Mouse (Mus musculus) gastrocnemius, adult 2 months (tissue): ENCODE data around the gene Pla2g6. TPM values are rescaled to one million over a fixed set of nuclear protein-coding genes. Genes with fewer than 3 reads are reported as not detected.
A peak's percentile ranks its signal among the peaks of the same experiment; 100 is the strongest.

ENCODE experiments used
- DNase-seq: peaks from one replicate; pipeline ENCODE4 v3.0.0; 2022
- H3K27ac ChIP-seq: fragments of 200-600 bp; 2 replicates; pipeline ENCODE4 v1.8.1; 2022; ENCODE audit warnings: mild to moderate bottlenecking
- H3K4me3 ChIP-seq: fragments of 200-600 bp; 2 replicates; pipeline ENCODE4 v1.8.1; 2022; ENCODE audit warnings: mild to moderate bottlenecking, moderate library complexity
- CTCF ChIP-seq: fragments of 200-600 bp; IDR thresholded peaks from 2 replicates; pipeline ENCODE4 v1.8.1; 2022; ENCODE audit warnings: antibody characterized with exemption, mild to moderate bottlenecking, moderate library complexity
- intact Hi-C: fragments of 180-260 bp; cut with DNase I; formaldehyde crosslinking; loops from one replicate; pipeline ENCODE4 v1.15.1; 2025
- long read RNA-seq, 2 experiments: library from polyadenylated mRNA; stranded (forward); transcript quantifications; one replicate each; pipeline ENCODE4 v2.0.0; 2021
- total RNA-seq, 2 experiments: library from RNA; stranded (reverse); gene quantifications; 2 replicates each; pipeline ENCODE4 v1.2.3; 2021

Gene Pla2g6
- 10 to 100 TPM; 19.4 to 20.1 TPM for total RNA-seq
- long read RNA-seq, experiment 1, transcript Pla2g6-203 (17 exons, 2,943 nt) = major isoform, 8 of 41 reads
- long read RNA-seq, experiment 1, transcript Pla2g6-206 (17 exons, 3,018 nt) = minor isoform, 6 of 41 reads
- long read RNA-seq, experiment 1, partial matches to known transcripts = 3 of 41 reads
- long read RNA-seq, experiment 1, other reads (novel, unspliced or antisense) = 19 of 41 reads
- long read RNA-seq, experiment 2, transcript Pla2g6-203 (17 exons, 2,943 nt) = major isoform, 10 of 48 reads
- long read RNA-seq, experiment 2, transcript Pla2g6-202 (16 exons, 3,365 nt) = minor isoform, 8 of 48 reads
- long read RNA-seq, experiment 2, partial matches to known transcripts = 4 of 48 reads
- long read RNA-seq, experiment 2, other reads (novel, unspliced or antisense) = 17 of 48 reads

DNA sequence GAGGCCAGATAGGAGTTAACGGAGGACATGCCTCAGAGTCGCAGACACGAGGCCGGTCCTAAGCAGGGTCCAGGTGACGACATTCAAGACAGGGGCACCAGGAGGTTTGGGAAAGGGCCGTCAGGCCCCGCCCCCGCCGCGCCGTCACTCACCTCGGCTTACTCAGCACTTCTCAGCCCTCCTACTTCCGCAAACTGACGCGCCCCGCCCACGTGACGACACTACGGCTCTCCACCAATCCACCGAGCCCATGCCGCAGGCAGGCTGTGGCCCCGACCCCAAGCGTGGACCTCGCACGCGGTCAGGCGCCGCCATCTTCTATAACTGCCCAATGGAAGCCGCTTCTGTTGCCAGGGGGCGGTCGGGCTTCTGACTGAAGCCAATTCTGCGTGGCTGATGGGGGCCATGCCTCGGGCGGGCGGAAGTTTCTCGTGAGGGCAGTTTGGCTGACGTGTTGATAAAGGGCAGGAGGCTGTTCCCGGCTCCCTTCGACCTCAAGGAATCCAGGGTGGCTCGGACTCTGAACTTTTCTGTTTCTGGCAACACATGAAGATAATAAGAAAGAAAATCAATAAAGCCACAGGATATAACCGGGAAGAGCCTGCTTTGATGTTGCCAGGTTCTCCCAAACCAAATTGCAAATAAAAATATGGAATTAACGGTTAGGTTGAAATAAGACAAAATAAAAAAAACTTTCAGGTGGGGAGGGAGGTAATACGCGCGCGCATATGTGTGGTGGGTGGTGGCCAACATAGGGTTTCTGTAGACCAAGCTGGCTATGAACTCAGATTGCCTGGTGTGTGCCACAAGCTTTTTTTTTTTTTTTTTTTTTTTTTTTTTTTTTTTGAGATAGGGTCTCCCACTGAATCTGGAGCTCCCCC lies at the start of gene Pla2g6:
Gene Pla2g6 (minus strand): TSS at position 333 of the 881 bp plus-strand sequence.
- peak; percentile 99 for DNase-seq
- H3K27ac ChIP-seq = peak within 1 kb of the TSS; percentile 92
- TF ChIP-seq CTCF = no peak
- peak within 1 kb of the TSS; percentile 87 for H3K4me3 ChIP-seq
- intact Hi-C loops = loop anchor here (5.0 kb wide), 1 partner anchor 86 kb away; no protein-coding TSS in a partner anchor

DNA sequence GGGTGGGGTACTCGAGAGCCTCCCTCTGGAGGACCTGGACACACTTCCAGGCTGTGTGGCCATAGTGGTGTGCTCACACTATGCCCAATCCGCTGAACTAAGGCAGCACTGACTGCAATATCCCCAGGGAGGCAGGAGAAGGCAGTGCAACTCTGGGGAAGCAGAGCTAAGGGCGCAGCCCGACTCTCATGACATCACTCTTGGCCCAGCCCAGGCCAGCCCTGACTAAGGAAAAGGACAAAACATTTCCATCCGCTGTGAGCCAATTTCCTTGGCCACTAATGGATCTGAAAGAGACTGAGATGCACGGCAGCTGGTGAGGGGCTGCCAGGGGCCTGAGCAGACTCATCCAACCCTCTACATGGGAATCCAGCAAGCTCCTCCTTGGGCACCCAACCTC lies 49.5 kb upstream of the Pla2g6 start:
- TF ChIP-seq CTCF = peak; percentile 72
- H3K27ac ChIP-seq = peak overlapping the region; percentile 95

GRCm38 (mm10) chr15:79374760-79375159 lies 46.6 kb upstream of the Pla2g6 start:
- no peak overlapping the region for H3K27ac ChIP-seq
- no peak overlapping the region for H3K4me3 ChIP-seq
- TF ChIP-seq CTCF = no peak
- intact Hi-C loops = loop anchor here (5.0 kb wide), 1 partner anchor 173 kb away; the partner anchor contains the start of gene Ddx17
- no peak for DNase-seq

More for the DNA sequence above, 49.5 kb upstream of the Pla2g6 start:
- peak overlapping the region; percentile 56 for H3K4me3 ChIP-seq
- intact Hi-C loops = loop anchor here (1.0 kb wide), 1 partner anchor 90 kb away; no protein-coding TSS in a partner anchor
- DNase-seq = peak; percentile 93

- intact Hi-C loops = loop anchor here (5.0 kb wide), 1 partner anchor 177 kb away; the partner anchor contains the start of gene Ddx17
- no peak overlapping the region for H3K4me3 ChIP-seq
- DNase-seq = peak; percentile 26
- peak overlapping the region; percentile 90 for H3K27ac ChIP-seq
- no peak for TF ChIP-seq CTCF
Observed at GRCm38 (mm10) chr15:79370281-79370843, 42.2 kb upstream of the Pla2g6 start.

- intact Hi-C loops = loop anchor here (5.0 kb wide), 1 partner anchor 178 kb away; the partner anchor contains the start of gene Ddx17
- peak; percentile 20 for DNase-seq
- Histone ChIP-seq H3K4me3 (peak overlapping the region; percentile 18), H3K27ac (peak overlapping the region; percentile 90)
- TF ChIP-seq CTCF = no peak
Observed at GRCm38 (mm10) chr15:79369452-79370280, 41.5 kb upstream of the Pla2g6 start.

- Histone ChIP-seq H3K4me3 (peak overlapping the region; percentile 43), H3K27ac (peak overlapping the region; percentile 90)
- DNase-seq = peak; percentile 52
- intact Hi-C loops = no loop called here
- no peak for TF ChIP-seq CTCF
Observed at GRCm38 (mm10) chr15:79368861-79369440, 40.8 kb upstream of the Pla2g6 start.

GRCm38 (mm10) chr15:79368313-79368811 lies 40.2 kb upstream of the Pla2g6 start:
- DNase-seq = peak; percentile 81
- TF ChIP-seq CTCF = no peak
- peak overlapping the region; percentile 90 for H3K27ac ChIP-seq
- intact Hi-C loops = no loop called here
- peak overlapping the region; percentile 43 for H3K4me3 ChIP-seq

DNA sequence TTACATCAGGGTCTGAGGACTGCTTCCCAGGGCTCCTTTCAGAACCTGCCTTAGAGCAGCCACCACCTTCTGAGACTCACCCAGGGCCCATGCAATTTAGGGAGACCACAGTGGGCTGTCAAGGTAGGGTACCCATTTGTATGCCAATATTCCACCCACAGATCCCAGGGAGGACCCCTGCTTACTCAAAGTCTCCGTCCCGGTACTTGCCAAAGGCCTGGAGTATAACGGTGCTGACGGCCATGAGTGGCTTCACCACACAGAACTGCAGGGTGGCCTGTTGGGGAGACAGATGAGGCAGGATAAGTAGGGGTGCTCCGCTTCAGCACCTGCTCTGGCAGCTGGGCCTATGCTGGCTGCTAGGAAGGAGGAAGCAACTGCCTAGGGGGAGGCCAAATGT lies 38.2 kb upstream of the Pla2g6 start:
- intact Hi-C loops = no loop called here
- Histone ChIP-seq H3K4me3 (no peak overlapping the region), H3K27ac (peak overlapping the region; percentile 1; the same call in 1 of the 2 replicates)
- DNase-seq = no peak
- no peak for TF ChIP-seq CTCF

GRCm38 (mm10) chr15:79365068-79365467 lies 36.9 kb upstream of the Pla2g6 start:
- intact Hi-C loops = no loop called here
- H3K4me3 ChIP-seq = no peak overlapping the region
- no peak overlapping the region for H3K27ac ChIP-seq
- peak; percentile 21 for DNase-seq
- no peak for TF ChIP-seq CTCF

DNA sequence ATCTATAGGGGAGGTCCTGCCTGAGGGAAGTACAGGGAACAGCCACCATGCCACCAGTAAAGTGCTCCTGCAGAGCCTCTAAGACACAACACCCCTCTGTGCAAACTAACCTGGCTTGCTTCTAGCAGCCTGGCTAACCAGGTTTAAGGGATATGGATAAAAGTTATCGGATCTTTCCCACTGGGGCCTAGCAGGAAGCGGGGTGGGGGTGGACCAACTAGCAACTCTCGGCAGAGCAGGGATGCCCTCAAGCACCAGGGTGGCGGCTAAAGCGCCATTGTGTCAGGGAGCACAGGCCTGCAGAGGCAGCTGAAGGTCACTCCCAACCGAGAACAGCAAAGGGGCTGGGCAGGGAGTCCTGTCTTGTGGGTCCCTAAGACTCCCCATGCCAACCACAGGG lies 35.9 kb upstream of the Pla2g6 start:
- TF ChIP-seq CTCF = no peak
- intact Hi-C loops = no loop called here
- DNase-seq = no peak
- H3K4me3 ChIP-seq = no peak overlapping the region
- H3K27ac ChIP-seq = no peak overlapping the region

GRCm38 (mm10) chr15:79361023-79361422 lies 32.8 kb upstream of the Pla2g6 start:
- H3K27ac ChIP-seq = peak overlapping the region; percentile 50
- TF ChIP-seq CTCF = no peak
- peak; percentile 22 for DNase-seq

More at GRCm38 (mm10) chr15:79361023-79361422, 32.8 kb upstream of the Pla2g6 start:
- intact Hi-C loops = no loop called here
- no peak overlapping the region for H3K4me3 ChIP-seq
